23 mouse cellular contexts compared by ENCODE assay signal in the genomic region with DNA sequence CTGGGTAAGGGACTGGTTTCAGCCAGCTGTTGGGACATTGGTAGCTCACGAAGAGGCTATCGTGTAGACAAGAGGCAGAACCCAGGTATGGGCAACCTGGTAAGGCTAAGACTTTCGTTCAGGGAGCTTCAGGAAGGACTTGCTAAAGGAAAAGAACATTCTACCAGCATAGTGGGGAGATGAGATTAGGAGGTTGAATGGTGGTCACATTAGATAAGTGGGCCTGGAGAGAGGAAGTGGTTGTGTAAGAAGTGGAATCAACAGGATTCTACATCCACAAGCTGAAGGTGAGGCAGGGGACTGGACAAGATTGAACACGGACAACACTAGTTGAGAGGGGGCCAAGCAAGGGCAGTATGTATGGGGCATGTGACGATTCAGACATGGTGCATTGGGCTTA. TPM values are rescaled to one million over a fixed set of nuclear protein-coding genes. Genes with fewer than 3 reads are reported as not detected.
A peak's percentile ranks its signal among the peaks of the same experiment; 100 is the strongest.
DNase-seq lines count a peak whose midpoint lies in the region; ATAC-seq lines count a peak whose summit lies in the region.
"Had no signal": no experiment of that assay in that cellular context is flagged by ENCODE, and none has a peak within 500 bp of the region (broad histone marks: within the 10 kb centered on the region; RNA-seq: fewer than 3 reads in every experiment).

No protein-coding gene starts in this region.

- no peak overlapping the region for H3K9ac ChIP-seq in midbrain, embryonic 11.5 days (ENCODE audit: low read length)
- H3K9ac ChIP-seq in midbrain, embryonic 15.5 days, result no peak overlapping the region
- H3K9ac ChIP-seq: embryonic facial prominence, embryonic 13.5 days; embryonic facial prominence, embryonic 15.5 days; forebrain, embryonic 12.5 days had no signal

- no peaks in the 10 kb centered on the region for H3K4me1 ChIP-seq in midbrain, embryonic 11.5 days (ENCODE audit: control insufficient read depth, insufficient read depth, low read length)
- no peaks in the 10 kb centered on the region for H3K4me1 ChIP-seq in midbrain, embryonic 15.5 days
- H3K4me1 ChIP-seq: embryonic facial prominence, embryonic 13.5 days; embryonic facial prominence, embryonic 15.5 days; forebrain, embryonic 10.5 days; forebrain, embryonic 12.5 days had no signal

- no peak overlapping the region for H3K4me3 ChIP-seq in midbrain, embryonic 11.5 days (ENCODE audit: low read depth, low read length)
- no peak overlapping the region for H3K4me3 ChIP-seq in midbrain, embryonic 15.5 days
- H3K4me3 ChIP-seq: embryonic facial prominence, embryonic 13.5 days; embryonic facial prominence, embryonic 15.5 days; erythroblast, embryonic 14.5 days; forebrain, embryonic 10.5 days; forebrain, embryonic 12.5 days had no signal

- H3K27me3 ChIP-seq in midbrain, embryonic 11.5 days (ENCODE audit: control insufficient read depth, insufficient read depth, low read length), result no peaks in the 10 kb centered on the region
- no peaks in the 10 kb centered on the region for H3K27me3 ChIP-seq in midbrain, embryonic 15.5 days (replicated peaks)
- H3K27me3 ChIP-seq: embryonic facial prominence, embryonic 13.5 days; embryonic facial prominence, embryonic 15.5 days had no signal

- H3K4me2 ChIP-seq in midbrain, embryonic 11.5 days, result no peak overlapping the region
- no peak overlapping the region for H3K4me2 ChIP-seq in midbrain, embryonic 15.5 days
- H3K4me2 ChIP-seq: embryonic facial prominence, embryonic 13.5 days; embryonic facial prominence, embryonic 15.5 days; forebrain, embryonic 12.5 days had no signal

- intact Hi-C loops in left cerebral cortex, postnatal 4 days (cut with DNase I), result no loop called here

- no peak for ATAC-seq in midbrain, embryonic 11.5 days (ENCODE audit: low FRiP score)
- ATAC-seq in midbrain, embryonic 15.5 days (replicated peaks), result no peak
- ATAC-seq: forebrain, embryonic 14.5 days; forebrain, embryonic 16.5 days had no signal

- H3K27ac ChIP-seq in midbrain, embryonic 11.5 days (ENCODE audit: low read depth, low read length), result no peak overlapping the region
- no peak overlapping the region for H3K27ac ChIP-seq in midbrain, embryonic 15.5 days
- H3K27ac ChIP-seq: embryonic facial prominence, embryonic 13.5 days; embryonic facial prominence, embryonic 15.5 days; forebrain, embryonic 10.5 days; forebrain, embryonic 12.5 days had no signal

- WGBS in midbrain, embryonic 11.5 days, result 94% methylated on average over 5 of the region's 5 CpGs
- WGBS in midbrain, embryonic 15.5 days, result 93% methylated on average over 5 of the region's 5 CpGs

- no peaks in the 10 kb centered on the region for H3K9me3 ChIP-seq in midbrain, embryonic 11.5 days (ENCODE audit: control insufficient read depth, low read length)
- H3K9me3 ChIP-seq in midbrain, embryonic 15.5 days, result no peaks in the 10 kb centered on the region
- H3K9me3 ChIP-seq: embryonic facial prominence, embryonic 13.5 days; embryonic facial prominence, embryonic 15.5 days; forebrain, embryonic 10.5 days; forebrain, embryonic 12.5 days had no signal

- no peaks in the 10 kb centered on the region; the same call in 1 of the 2 replicates for H3K36me3 ChIP-seq in midbrain, embryonic 11.5 days (ENCODE audit: control insufficient read depth, insufficient read depth, low read length)
- no peaks in the 10 kb centered on the region for H3K36me3 ChIP-seq in midbrain, embryonic 15.5 days (replicated peaks)

- peak; percentile 17 for DNase-seq in midbrain, embryonic 11.5 days (ENCODE audit: low spot score, missing footprints)
- peak; percentile 8 for DNase-seq in urinary bladder, adult 2 months (ENCODE audit: low spot score)
- no peak for DNase-seq in urinary bladder, adult 18-20 months (ENCODE audit: low spot score in 2 of 2)
- DNase-seq in MEL-GATA-1-ER (ENCODE audit: extremely low read depth, low read depth), result peak; percentile 30
- no peak for DNase-seq in left cerebral cortex, postnatal 4 days
- no peak for DNase-seq in cerebellum, postnatal 14 days
- DNase-seq: adrenal gland, adult 2 months; adrenal gland, postnatal 10 days; adrenal gland, postnatal 25 days; cerebellum, adult 11 months; cerebellum, adult 18-20 months; cerebellum, adult 8-10 months; cerebellum, adult 9-11 months; cerebellum, postnatal 25 days; embryo, embryonic 11 days had no signal

RNA-seq across cellular contexts. Expression of gene Aftph, which starts 59.7 kb away (rescaled TPM):
- 32.1 and 33.1 TPM in 2 replicates for polyA plus RNA-seq in midbrain, embryonic 11.5 days (2014; fragmentation: Nextera tagmentation; extraction: Ambion mirVana)
- polyA plus RNA-seq in midbrain, embryonic 15.5 days (2015; fragmentation: Nextera tagmentation; extraction: Ambion mirVana), result 35.0 and 35.9 TPM in 2 replicates
- 63.9 and 67.6 TPM in 2 replicates for polyA plus RNA-seq in urinary bladder, adult 2 months (2012; rRNA removed)
- total RNA-seq in left cerebral cortex, postnatal 4 days (2021), result 10 to 100 TPM; 55.0 to 55.1 TPM

Comparison
In these comparisons a context has a peak if more than half of its experiments do, and no peak if none do; other contexts are left out.
1. DNase-seq: peak in midbrain, embryonic 11.5 days (single experiment), urinary bladder, adult 2 months (single experiment) and MEL-GATA-1-ER (single experiment); none in urinary bladder, adult 18-20 months (0 of 2), left cerebral cortex, postnatal 4 days (single experiment) and cerebellum, postnatal 14 days (0 of 2).